Mouse (Mus musculus): ENCODE results near the gene Tgfa.

Tgfa gene

GRCm38 (mm10) chr6:86188741-86189480 lies 6.1 kb upstream of the Tgfa start:
- DNase-seq: no peak

GRCm38 (mm10) chr6:86190622-86191021 lies 4.4 kb upstream of the Tgfa start:
- no peak for DNase-seq

DNA sequence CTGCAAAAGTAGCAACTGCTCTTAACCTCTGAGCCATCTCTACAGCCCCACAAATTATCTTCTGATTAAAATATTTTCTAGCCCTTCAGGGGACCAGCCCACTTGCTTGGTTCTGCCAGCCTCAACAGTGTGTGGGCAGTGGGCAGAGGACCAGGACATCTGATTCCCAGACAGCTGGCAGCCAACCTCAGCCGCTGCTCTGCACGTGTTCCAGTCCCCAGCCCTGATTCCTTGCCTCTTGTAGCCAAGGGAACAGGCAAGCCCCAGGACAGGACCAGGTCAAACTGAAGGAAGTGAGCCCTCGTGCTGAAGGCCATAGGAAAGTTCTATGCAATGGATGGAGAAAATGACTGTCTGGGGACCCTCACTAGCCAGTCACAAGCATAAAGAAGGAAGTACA lies 2.0 kb upstream of the Tgfa start:
- DNase-seq: no peak

DNA sequence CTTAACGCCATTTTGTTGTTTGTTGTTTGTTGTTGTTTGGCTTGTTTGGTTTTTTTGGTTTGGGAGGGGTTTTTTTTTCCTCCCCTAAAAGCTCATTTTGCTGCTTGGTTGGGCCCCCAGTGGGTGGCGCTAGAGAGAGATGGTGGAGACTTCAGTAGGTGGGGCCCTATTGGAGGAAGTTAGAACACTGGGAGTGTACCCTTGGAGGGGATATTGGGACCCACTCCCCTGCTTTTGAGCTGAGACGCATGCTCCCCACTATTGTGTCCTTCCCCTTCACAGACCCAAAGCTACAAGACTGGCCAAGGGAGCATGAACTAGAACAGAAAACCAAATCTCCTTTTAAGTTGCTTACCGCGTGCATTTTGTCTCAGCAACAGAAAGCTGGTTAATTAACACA lies 1.1 kb upstream of the Tgfa start:
- peak; percentile 52 for DNase-seq

DNA sequence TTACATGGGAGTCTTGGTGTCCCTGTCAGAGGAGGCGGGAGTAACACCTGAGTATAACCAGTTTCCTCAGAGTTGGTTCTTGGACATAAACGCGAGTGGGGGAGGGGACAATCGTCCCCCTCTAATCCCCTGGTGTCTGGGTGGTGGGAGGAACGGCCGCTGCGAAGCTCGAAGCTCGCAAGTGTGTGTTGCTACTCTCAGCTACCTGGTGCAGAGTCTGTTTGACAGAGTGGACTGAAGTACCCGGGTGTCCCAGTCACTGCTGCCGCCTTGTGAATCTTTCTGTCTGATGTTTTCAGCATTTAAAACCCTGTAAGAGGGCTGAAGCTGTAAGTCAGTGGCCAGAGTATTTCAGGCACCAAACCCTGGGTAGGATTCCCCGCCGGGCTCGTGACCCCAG lies 1.0 kb downstream of the Tgfa start:
- DNase-seq: no peak

- DNase-seq: no peak
These were observed 2.3 kb downstream of the Tgfa start for GRCm38 (mm10) chr6:86197150-86197862.

- DNase-seq: no peak
These were observed 5.9 kb downstream of the Tgfa start for GRCm38 (mm10) chr6:86200934-86201333.

GRCm38 (mm10) chr6:86203101-86203500 lies 8.1 kb downstream of the Tgfa start:
- DNase-seq: no peak

GRCm38 (mm10) chr6:86206014-86206413 lies 11.0 kb downstream of the Tgfa start:
- no peak for DNase-seq

- no peak for DNase-seq
These were observed 12.0 kb downstream of the Tgfa start for GRCm38 (mm10) chr6:86206985-86207384.

DNA sequence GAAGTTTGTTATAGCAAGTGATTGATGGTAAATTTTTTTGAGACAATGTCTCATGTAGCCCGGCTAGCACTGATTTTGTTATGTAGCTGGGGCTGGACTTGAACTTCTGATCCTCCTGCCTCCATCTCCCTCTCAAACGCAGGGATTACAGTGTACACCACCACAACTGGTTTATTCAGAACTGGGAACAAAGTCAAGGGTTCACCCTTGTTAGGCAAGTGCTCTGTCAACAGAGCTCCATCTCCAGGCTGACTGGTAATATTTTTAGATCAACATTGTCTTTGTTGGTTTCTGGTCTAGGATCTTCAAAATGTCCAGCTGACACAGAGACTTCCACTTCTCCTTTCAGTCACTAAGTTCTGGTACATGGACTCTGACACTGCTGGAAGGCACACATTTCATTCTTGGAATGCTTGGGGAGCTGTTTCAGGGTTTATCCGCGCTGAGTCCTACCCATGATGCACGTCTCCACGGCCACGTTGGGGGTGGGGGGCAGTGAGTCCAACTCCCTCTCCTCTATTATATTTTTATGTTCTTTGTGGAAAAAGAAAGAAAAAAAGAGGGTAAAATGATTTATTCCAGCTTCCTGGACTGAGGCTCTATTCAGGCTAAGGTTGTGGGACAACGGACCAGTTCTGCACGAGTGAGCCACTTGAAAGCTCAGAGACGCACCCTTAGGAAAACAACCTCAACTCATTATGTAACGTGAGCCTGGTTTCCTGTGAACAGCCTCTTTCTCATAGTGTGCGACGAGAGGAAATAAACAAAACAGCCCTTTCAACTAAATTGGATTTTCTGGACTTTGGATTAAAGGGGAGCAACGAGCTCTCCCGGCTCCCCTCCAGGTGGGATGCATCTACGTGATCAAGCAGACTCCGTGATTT lies 14.4 kb downstream of the Tgfa start:
- DNase-seq: no peak

GRCm38 (mm10) chr6:86210017-86210408 lies 15.0 kb downstream of the Tgfa start:
- no peak for DNase-seq

DNA sequence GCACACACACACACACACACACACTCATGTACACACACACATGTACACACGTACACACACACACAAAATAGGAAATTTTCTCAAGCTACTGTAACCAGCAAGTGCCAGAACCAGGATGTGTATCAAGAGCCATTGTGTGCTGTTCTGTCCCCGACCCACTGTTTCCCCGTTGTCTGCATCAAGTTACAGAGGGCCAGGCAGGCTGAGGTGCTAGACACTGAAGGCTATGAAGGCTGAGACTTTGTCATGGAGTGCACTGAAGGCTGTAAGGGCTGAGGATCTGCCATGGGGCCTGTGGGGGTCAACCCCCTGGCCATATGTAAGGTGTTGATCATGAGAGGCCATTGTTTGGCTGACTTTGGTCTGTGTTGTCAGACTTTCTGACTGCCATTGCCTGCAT lies 15.6 kb downstream of the Tgfa start:
- no peak for DNase-seq

GRCm38 (mm10) chr6:86211081-86211763 lies 16.2 kb downstream of the Tgfa start:
- no peak for DNase-seq

GRCm38 (mm10) chr6:86212871-86213640 lies 18.0 kb downstream of the Tgfa start:
- no peak for DNase-seq

DNA sequence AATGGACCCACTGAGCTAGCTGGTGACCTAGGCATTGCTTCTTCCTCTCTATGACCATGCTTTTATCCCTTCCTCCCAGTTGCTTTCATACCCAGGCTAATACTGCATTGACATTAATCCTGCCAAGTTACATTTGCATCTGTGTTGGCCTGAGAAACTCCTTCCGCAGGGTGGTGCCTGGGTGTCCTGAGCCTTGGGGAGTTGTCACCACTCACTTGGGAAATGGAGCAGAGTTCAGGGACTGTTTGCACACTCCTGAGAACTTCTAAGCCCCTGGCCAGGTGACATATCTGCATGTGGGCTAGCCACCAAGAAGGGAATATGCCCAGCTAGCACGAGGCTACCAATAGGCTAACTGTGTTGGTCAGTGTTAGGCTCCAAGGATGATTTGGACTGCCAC lies 23.0 kb downstream of the Tgfa start:
- DNase-seq: no peak

DNA sequence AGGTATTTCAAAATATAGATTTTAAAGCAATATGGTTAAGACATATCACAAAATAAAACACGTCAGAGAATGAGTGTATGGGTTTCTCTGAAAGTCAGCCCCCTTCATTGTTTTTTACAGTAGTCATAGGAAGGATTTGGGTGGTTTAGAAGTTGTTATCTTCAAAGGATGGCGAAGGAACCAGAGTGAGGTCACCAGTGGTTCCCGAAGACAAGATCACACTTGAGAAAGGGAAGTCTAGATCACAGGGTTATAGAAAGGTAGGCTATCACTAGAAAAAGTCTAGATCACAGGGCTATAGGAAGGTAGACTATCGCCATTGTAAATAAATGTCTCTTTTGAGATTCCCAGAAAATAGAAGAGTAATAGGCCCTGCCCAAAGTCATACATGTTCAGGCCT lies 23.7 kb downstream of the Tgfa start:
- DNase-seq: no peak

GRCm38 (mm10) chr6:86219494-86219893 lies 24.5 kb downstream of the Tgfa start:
- DNase-seq: no peak

- DNase-seq: no peak
These were observed 25.1 kb downstream of the Tgfa start for GRCm38 (mm10) chr6:86220171-86220570.

GRCm38 (mm10) chr6:86222381-86222780 lies 27.4 kb downstream of the Tgfa start:
- no peak for DNase-seq

DNA sequence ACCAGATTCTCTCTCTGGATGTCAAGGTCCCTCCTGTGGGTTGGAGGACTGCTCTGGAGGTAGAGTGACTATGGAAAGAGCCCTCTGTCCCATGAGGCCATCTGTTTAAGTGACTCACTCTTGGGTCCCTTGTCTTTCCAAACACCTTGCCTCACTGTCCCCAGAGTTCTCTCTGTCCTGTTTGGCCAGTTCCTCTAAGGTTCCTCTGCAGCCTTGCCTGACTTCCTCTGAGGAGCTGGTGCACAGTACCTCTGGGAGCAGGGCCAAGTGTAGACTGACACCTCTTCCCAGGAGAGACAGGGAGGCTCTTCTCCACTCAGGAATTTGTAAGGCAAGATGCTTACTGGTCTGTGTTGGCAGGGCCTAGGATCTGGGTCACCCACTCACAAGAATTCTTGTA lies 30.6 kb downstream of the Tgfa start:
- DNase-seq: no peak

DNA sequence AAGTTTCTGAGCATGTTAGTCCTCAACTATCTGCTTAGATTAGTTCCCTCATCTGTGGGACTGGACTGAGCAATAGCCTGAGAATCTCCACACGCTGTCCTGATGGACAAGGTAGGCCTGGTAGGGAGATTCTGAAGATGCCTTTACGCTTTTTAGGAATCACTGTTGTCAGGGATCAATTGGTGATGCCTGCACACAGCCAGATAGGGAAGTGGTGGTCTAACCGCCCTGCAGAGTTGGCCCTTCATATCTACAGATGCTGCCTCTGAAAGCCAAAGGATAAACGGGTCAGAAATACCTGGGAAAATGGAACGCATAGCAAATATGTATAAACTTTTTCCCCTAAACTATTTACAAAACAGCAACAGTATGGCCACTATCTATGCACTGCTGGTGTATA lies 37.3 kb downstream of the Tgfa start:
- DNase-seq: no peak

Measured in thymus, postnatal 14 days (tissue).